Mouse (Mus musculus) limb, embryonic 12.5 days (tissue): Measurements from ENCODE around the gene Rab11fip3. TPM values are rescaled to one million over a fixed set of nuclear protein-coding genes. Genes with fewer than 3 reads are reported as not detected.
"Not testable (repeated sequence)": the region's sequence is repeated elsewhere in the genome, so short reads cannot be mapped to it uniquely, and the experiment has no call there.

Experiments used
- ATAC-seq: fragments of 200-750 bp; cut with Nextera tagmentation; 2 replicates; pipeline ENCODE4 v1.8.0; 2017; ENCODE audit warnings: low read depth, moderate TSS enrichment; ENCODE audit not compliant: insufficient number of reproducible peaks, insufficient read depth, low FRiP score, low TSS enrichment
- H3K27ac ChIP-seq: fragments of 300-500 bp; sonication (generic); 2 replicates; pipeline ENCODE4 v1.5.1; 2016; ENCODE audit warnings: mild to moderate bottlenecking, moderate library complexity
- H3K27me3 ChIP-seq: fragments of 300-500 bp; sonication (generic); 2 replicates; pipeline ENCODE4 v1.6.1; 2016; ENCODE audit warnings: mild to moderate bottlenecking, moderate library complexity
- H3K36me3 ChIP-seq: fragments of 300-500 bp; sonication (generic); 2 replicates; pipeline ENCODE4 v1.6.1; 2016; ENCODE audit warnings: mild to moderate bottlenecking, moderate library complexity
- H3K4me1 ChIP-seq: fragments of 300-500 bp; sonication (generic); replicated peaks from 2 replicates; pipeline ENCODE4 v1.6.1; 2016
- H3K4me2 ChIP-seq: fragments of 300-500 bp; sonication (generic); 2 replicates; pipeline ENCODE4 v1.6.1; 2016; ENCODE audit warnings: mild to moderate bottlenecking, moderate library complexity
- H3K4me3 ChIP-seq: fragments of 300-500 bp; sonication (generic); replicated peaks from 2 replicates; pipeline ENCODE4 v1.5.1; 2016; ENCODE audit warnings: mild to moderate bottlenecking
- H3K9ac ChIP-seq: fragments of 300-500 bp; sonication (generic); replicated peaks from 2 replicates; pipeline ENCODE4 v1.6.1; 2016; ENCODE audit warnings: mild to moderate bottlenecking, moderate library complexity
- H3K9me3 ChIP-seq: fragments of 300-500 bp; sonication (generic); 2 replicates; pipeline ENCODE4 v1.6.1; 2016; ENCODE audit warnings: mild to moderate bottlenecking, moderate library complexity
- WGBS: fragments of 180-500 bp; shearing (Covaris S2); methylation state at CpG from one replicate; pipeline ENCODE4 v1.1.7; 2016; 5-methylcytosine and 5-hydroxymethylcytosine counted together
- polyA plus RNA-seq: library from polyadenylated mRNA; unstranded; fragments of >200 nt; fragmentation: Nextera tagmentation; extraction: Ambion mirVana; gene quantifications from 2 replicates; pipeline ENCODE4 v1.2.1, GENCODE M21; 2016

Rab11fip3 gene
- polyA plus RNA-seq, 1 experiment from 2014 or later = 26.9 TPM

DNA sequence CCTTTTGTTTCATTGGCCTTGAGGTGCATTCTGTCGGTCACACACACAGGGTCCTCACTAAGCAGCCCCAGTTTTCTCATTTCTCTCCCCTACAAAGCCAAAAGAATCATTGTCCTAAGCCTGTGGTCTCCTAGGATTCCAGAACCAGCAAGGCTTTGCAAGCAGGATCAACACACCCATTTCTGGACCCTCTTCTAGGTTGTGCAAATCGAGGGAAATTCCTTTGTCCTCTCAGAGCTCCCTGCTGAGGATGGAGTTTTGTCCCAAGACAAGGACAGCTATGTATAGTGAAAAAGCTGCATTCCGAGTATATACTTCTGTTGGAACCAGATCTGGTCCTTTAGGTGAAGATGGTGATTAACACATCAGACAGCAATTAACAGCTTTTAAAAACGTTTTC, 40.8 kb upstream of the Rab11fip3 start:
- H3K36me3 ChIP-seq = no peaks in the 10 kb centered on the region
- no peak overlapping the region for H3K4me2 ChIP-seq
- peaks cover 17% of the 10 kb centered on the region for H3K4me1 ChIP-seq
- no peak overlapping the region for H3K4me3 ChIP-seq
- no peak overlapping the region for H3K27ac ChIP-seq
- no peaks in the 10 kb centered on the region for H3K9me3 ChIP-seq
- H3K27me3 ChIP-seq = peaks cover 52% of the 10 kb centered on the region
- H3K9ac ChIP-seq = no peak overlapping the region
- WGBS = 30% methylated on average over 4 of the region's 4 CpGs
- no peak for ATAC-seq

DNA sequence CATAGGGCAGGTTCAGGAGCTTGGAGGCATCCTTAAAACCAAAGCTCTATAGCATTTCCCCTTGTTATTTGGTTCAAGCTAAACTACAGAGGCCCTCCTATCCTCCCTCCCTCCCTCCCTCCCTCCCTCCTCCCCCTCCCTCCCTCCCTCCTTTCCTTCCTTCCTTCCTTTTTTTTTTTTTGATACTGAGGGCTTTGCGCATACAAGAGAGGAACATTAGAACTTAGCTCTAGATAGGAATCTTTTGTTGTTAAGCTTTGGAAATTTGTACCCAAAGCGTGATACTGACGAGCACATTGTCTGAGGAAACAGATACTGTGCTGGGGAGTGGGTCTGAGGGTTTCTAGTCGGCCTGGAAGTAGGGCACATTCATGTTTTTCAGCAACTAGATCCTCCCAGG, 36.3 kb upstream of the Rab11fip3 start:
- Histone ChIP-seq H3K9me3 (no peaks in the 10 kb centered on the region), H3K36me3 (no peaks in the 10 kb centered on the region), H3K27ac (no peak overlapping the region), H3K4me2 (no peak overlapping the region), H3K4me1 (peaks cover under 1% of the 10 kb centered on the region), H3K9ac (no peak overlapping the region), H3K27me3 (peaks cover 7% of the 10 kb centered on the region), H3K4me3 (no peak overlapping the region)
- ATAC-seq = no peak
- WGBS = 58% methylated on average over 4 of the region's 4 CpGs

DNA sequence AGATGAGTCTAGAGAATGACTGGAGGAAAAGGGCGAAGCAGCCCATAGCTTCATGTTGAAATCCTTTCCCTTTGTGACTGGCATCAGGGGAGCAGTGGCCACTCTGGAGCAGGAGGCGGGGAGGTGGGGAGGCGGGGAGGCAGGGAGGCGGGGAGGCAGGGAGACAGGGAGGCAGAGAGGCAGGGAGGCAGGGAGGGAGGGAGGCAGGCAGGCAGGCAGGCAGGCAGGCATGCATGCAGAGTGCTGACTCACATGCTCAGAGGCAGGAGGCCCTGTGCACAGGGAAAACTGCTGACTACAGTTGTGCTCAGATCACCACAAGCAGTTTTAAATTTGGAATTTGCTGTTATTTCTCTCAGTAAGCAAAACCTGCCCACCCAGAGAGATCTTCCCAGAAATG, 32.1 kb upstream of the Rab11fip3 start:
- no peak for ATAC-seq
- Histone ChIP-seq H3K9ac (no peak overlapping the region), H3K4me2 (no peak overlapping the region), H3K9me3 (no peaks in the 10 kb centered on the region), H3K4me1 (no peaks in the 10 kb centered on the region), H3K27ac (no peak overlapping the region), H3K27me3 (no peaks in the 10 kb centered on the region), H3K4me3 (no peak overlapping the region), H3K36me3 (no peaks in the 10 kb centered on the region)
- 54% methylated on average over 4 of the region's 4 CpGs for WGBS

DNA sequence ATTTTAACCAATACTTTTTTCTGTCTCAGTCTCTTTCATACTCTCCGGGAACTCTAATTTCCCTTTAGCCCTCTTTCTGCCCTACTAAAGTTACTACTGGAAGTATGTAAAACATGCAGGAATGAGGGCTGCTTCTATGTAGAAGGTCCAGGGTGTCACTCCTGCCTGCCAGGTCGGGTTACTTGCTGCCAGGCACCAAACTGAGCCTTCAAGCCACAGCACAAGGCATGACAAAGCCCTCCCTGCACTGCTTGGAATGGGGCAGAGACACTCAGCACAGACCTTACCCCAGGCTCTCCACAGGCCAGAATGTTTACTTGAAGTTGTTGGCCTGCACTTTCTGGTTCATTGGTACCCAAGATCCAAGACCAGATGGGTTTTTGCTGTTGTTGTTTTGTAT, 30.8 kb upstream of the Rab11fip3 start:
- no peak overlapping the region for H3K4me2 ChIP-seq
- H3K9ac ChIP-seq = no peak overlapping the region
- H3K27me3 ChIP-seq = no peaks in the 10 kb centered on the region
- H3K36me3 ChIP-seq = no peaks in the 10 kb centered on the region
- no peaks in the 10 kb centered on the region for H3K9me3 ChIP-seq
- H3K4me1 ChIP-seq = peaks cover 5% of the 10 kb centered on the region; the same call in 1 of the 2 replicates
- no peak overlapping the region for H3K27ac ChIP-seq
- no peak for ATAC-seq
- no peak overlapping the region for H3K4me3 ChIP-seq
- 45% methylated on average over 2 of the region's 2 CpGs for WGBS

DNA sequence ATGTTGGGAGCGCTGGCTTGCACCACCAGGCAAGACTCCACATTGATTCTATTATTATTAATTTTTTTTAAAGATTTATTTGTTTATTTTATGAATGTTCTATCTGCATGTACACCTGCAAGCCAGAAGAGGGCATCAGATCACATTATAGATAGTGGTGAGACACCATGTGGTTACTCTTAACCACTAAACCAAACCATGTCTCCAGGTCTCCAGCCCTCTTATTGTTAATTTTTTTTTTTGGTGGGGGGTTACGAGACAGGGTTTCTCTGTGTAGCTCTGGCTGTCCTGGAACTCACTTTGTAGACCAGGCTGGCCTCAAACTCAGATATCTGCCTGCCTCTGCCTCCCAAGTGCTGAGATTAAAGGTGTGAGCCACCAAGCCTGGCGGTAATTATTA, 30.0 kb upstream of the Rab11fip3 start:
- not testable (repeated sequence) for H3K27me3 ChIP-seq

DNA sequence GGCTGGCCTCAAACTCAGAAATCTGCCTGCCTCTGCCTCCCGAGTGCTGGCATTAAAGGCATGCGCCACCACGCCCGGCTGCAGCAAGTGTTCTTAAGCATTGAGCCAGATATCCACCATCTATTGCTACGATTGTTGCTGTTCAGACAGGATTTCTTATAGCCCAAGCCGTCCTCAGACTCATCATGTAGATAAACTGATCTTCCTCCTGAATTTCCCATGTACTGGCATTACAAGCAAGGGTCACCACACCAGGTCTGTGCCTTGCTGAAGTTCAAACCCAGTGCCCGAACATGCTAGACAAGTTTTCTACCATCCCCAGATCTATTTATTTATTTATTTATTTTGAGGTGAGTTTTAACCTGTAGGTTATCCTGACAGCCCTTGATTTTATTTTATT, 29.1 kb upstream of the Rab11fip3 start:
- Histone ChIP-seq H3K4me3 (no peak overlapping the region), H3K27ac (no peak overlapping the region), H3K36me3 (peaks cover 5% of the 10 kb centered on the region; the same call in 1 of the 2 replicates), H3K4me1 (peaks cover 17% of the 10 kb centered on the region), H3K27me3 (no peaks in the 10 kb centered on the region), H3K9ac (no peak overlapping the region), H3K4me2 (no peak overlapping the region), H3K9me3 (no peaks in the 10 kb centered on the region)
- no peak for ATAC-seq
- WGBS = 89% methylated on average over 7 of the region's 7 CpGs

More for the DNA sequence above, 30.0 kb upstream of the Rab11fip3 start:
- not testable (repeated sequence) for H3K27ac ChIP-seq, H3K9me3 ChIP-seq, H3K4me2 ChIP-seq, H3K36me3 ChIP-seq, H3K4me3 ChIP-seq, H3K9ac ChIP-seq, ATAC-seq
- WGBS = 60% methylated on average over 3 of the region's 3 CpGs
- H3K4me1 ChIP-seq = peaks cover 13% of the 10 kb centered on the region

DNA sequence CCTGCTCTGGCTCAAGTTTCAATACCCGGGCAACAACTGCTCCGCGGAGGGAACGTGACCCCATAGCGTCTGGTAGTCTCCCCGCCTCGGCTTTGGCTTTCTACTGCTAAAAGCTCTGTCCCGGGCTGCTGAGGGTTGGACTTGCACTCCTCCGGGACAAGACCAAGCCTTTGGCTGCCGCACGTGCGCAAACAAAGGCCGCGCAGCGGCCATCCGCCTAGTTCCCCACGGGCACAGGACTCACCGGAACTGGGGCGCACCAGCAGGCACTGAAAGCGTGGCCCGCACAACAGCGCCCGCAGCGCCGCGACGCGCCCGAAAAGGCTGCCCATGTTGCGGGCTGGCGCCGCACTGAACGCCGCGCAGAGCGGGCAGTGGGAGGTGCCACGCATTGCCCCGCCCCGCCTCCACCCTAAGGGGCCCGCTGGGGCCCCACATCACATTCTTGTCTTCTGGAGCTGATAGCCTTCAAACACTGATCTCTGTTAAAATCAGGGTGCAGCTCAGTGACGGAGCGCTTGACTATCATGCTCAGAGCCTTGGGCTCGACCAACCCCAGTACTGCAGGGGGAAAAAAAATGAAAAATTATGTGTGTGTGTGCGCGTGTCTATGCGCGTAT, 25.9 kb upstream of the Rab11fip3 start, which contains the start of gene Nme4:
Gene Nme4, minus strand, starts transcription at position 482 of the 620 bp plus-strand sequence.
- Histone ChIP-seq H3K4me1 (peaks cover 17% of the 10 kb centered on the region), H3K36me3 (peaks cover 18% of the 10 kb centered on the region), H3K27me3 (no peaks in the 10 kb centered on the region), H3K4me2 (peak within 1 kb of the TSS; percentile 74), H3K27ac (peak within 1 kb of the TSS; percentile 86), H3K9me3 (no peaks in the 10 kb centered on the region), H3K9ac (peak within 1 kb of the TSS; percentile 91), H3K4me3 (peak within 1 kb of the TSS; percentile 70)
- 2% methylated on average over 47 of the region's 47 CpGs for WGBS
- ATAC-seq = peak; percentile 35; the same call in 1 of the 2 replicates

DNA sequence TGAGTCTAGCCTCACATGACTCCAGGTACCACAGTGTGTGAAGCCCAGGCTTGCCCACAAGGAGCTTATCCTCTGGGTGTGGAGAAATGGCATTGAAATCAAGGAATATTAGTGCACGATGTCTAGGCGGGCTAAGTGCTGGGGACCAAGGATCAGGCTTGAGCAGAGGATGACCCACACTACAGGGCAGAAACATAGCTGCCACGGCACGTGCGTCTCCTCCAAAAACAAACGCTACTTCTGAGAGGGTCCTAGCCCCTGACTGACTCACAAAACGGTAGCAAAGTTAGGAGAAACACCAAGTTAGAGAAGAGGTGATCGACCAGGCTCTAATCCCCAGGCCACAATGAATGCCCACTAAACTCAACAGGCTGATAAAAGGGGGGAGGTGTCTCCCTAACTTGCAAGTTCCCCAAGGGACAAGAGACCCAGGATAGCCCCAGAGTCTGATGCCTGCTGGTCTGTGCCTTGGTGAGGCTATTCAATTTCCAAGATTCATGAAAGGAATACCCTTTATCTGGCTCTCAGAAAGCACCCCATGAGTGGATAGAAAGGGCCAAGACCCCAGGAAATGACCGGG, 25.3 kb upstream of the Rab11fip3 start:
- H3K4me2 ChIP-seq = peak overlapping the region; percentile 74
- peaks cover 18% of the 10 kb centered on the region for H3K36me3 ChIP-seq
- peak overlapping the region; percentile 86 for H3K27ac ChIP-seq
- ATAC-seq = no peak
- peak overlapping the region; percentile 70 for H3K4me3 ChIP-seq
- H3K9me3 ChIP-seq = no peaks in the 10 kb centered on the region
- H3K4me1 ChIP-seq = peaks cover 17% of the 10 kb centered on the region
- 17% methylated on average over 9 of the region's 9 CpGs for WGBS
- peak overlapping the region; percentile 91 for H3K9ac ChIP-seq
- no peaks in the 10 kb centered on the region for H3K27me3 ChIP-seq

DNA sequence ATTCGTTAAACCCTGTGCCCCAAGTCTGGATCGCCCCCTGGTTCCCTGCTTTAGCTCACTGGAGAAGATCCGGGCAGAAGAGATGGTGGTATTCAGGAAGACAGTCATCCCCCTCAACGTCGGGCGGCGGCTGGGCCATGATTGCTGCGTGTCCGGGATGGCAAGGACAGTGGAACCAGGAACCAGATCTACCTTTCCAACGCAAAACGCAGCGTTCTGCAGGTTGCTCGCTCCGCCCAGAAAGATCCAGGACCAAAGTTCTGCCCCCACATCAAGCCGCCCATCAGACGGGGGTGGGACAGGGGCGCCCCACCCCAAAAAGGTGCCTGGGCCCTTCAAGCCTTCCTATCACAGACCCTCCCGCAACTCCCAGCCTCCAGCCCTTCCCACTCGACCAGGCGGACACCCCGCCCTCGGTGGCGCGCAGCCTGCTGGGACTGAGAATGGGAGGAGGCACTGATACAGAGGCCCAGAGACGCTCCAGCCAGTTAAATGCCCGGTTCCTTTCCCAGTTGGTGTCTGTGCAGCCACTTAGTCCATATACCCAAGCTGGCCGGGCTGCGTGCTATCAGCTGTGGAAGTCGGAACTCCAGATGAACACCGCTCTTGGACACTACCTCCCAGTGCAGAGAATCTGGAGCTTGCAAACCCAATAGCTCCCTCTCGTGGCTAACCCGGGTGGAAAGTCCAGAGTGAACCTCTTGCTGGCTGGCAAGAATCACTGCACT, 20.7 kb upstream of the Rab11fip3 start, which contains the start of gene Decr2:
Gene Decr2, minus strand, starts transcription at position 433 of the 728 bp plus-strand sequence.
- peak within 1 kb of the TSS; percentile 63 for H3K9ac ChIP-seq
- peaks cover 30% of the 10 kb centered on the region for H3K36me3 ChIP-seq
- H3K4me2 ChIP-seq = peak within 1 kb of the TSS; percentile 69
- no peaks in the 10 kb centered on the region for H3K27me3 ChIP-seq
- 1% methylated on average over 32 of the region's 32 CpGs for WGBS
- peak within 1 kb of the TSS; percentile 55 for H3K4me3 ChIP-seq
- peak within 1 kb of the TSS; percentile 47 for H3K27ac ChIP-seq
- no peaks in the 10 kb centered on the region for H3K9me3 ChIP-seq
- peaks cover 11% of the 10 kb centered on the region for H3K4me1 ChIP-seq
- ATAC-seq = peak; percentile 82

DNA sequence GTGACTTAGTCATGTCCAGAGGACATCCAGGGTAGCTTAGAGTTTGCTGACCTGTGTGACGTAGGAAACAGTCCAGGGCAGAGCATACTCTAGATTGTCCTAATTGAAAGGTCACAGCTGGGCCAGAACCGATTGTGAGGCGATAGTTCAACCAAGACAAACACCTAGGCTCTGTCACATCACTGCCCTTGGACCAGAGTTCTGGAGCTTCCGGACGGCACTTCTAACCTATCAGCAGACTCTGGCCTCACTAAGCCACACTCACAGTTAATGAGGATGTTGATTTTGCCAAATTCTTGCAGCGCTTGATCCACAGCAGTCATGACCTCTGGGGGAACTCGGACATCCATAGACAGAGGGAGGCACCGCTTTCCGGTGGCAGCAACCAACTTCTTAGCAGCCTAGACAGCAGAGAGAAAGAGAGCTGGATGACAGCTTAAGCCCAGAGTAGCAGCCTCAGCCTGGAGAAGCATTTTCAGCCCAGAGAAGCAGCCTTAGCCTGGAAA, 17.8 kb upstream of the Rab11fip3 start:
- Histone ChIP-seq H3K4me1 (no peaks in the 10 kb centered on the region), H3K9me3 (no peaks in the 10 kb centered on the region), H3K4me3 (no peak overlapping the region), H3K36me3 (peaks cover 31% of the 10 kb centered on the region), H3K27me3 (no peaks in the 10 kb centered on the region), H3K4me2 (no peak overlapping the region), H3K27ac (no peak overlapping the region), H3K9ac (no peak overlapping the region)
- WGBS = 92% methylated on average over 9 of the region's 9 CpGs
- ATAC-seq = no peak

DNA sequence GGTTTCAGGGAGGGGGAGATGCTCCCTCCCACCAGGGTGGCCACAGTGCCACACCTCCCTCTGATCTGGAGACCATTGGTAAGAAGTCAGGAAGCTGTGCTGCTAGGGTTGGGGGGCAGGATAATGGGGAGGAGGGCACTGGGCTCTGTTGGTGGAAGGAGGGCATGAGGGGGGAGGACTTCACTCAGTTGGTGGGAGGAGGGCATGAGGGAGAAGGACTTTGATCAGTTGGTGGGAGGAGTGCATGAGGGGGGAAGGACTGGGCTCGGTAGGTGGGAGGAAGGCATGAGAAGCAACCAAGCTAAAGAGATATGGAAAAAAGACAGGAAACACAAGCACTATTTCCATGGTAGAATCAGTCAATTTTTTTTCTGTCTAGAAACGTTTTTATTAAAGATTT, 11.5 kb upstream of the Rab11fip3 start:
- no peak overlapping the region for H3K4me3 ChIP-seq
- no peak for ATAC-seq

More for the DNA sequence above, 11.5 kb upstream of the Rab11fip3 start:
- Histone ChIP-seq H3K4me2 (no peak overlapping the region), H3K27me3 (no peaks in the 10 kb centered on the region), H3K9ac (no peak overlapping the region), H3K9me3 (no peaks in the 10 kb centered on the region), H3K27ac (no peak overlapping the region), H3K36me3 (peaks cover 23% of the 10 kb centered on the region), H3K4me1 (no peaks in the 10 kb centered on the region)
- WGBS = 40% methylated on average over 2 of the region's 2 CpGs
